Mouse (Mus musculus) lung, postnatal 0 days (tissue): Measurements from ENCODE around the gene Fli1. TPM values are rescaled to one million over a fixed set of nuclear protein-coding genes. Genes with fewer than 3 reads are reported as not detected.

Experiments used
- ATAC-seq: fragments of 200-750 bp; cut with Nextera tagmentation; 2 replicates; pipeline ENCODE4 v1.8.0; 2017; ENCODE audit warnings: moderate library complexity
- DNase-seq: peaks from one replicate; pipeline ENCODE4 v3.0.0-alpha.2; 2016; ENCODE audit warnings: low spot score
- H3K27ac ChIP-seq: fragments of 300-500 bp; sonication (generic); 2 replicates; pipeline ENCODE4 v1.5.1; 2014; ENCODE audit warnings: antibody characterized with exemption, mild to moderate bottlenecking, low read length, mixed read lengths
- H3K27me3 ChIP-seq: fragments of 300-500 bp; sonication (generic); replicated peaks from 2 replicates; pipeline ENCODE4 v1.6.1; 2014; ENCODE audit warnings: low read length, mixed read lengths; ENCODE audit not compliant: insufficient read depth
- H3K36me3 ChIP-seq: fragments of 300-500 bp; sonication (generic); 2 replicates; pipeline ENCODE4 v1.6.1; 2014; ENCODE audit warnings: low read length, mixed read lengths; ENCODE audit not compliant: insufficient read depth
- H3K4me1 ChIP-seq: fragments of 300-500 bp; sonication (generic); 2 replicates; pipeline ENCODE4 v1.6.1; 2014; ENCODE audit warnings: antibody characterized with exemption, low read depth, low read length, mixed read lengths; ENCODE audit not compliant: insufficient read depth
- H3K4me2 ChIP-seq: fragments of 300-500 bp; sonication (generic); replicated peaks from 2 replicates; pipeline ENCODE4 v1.6.1; 2014; ENCODE audit warnings: low read depth, mild to moderate bottlenecking, low read length, moderate library complexity, mixed read lengths
- H3K4me3 ChIP-seq: fragments of 300-500 bp; sonication (generic); 2 replicates; pipeline ENCODE4 v1.5.1; 2014; ENCODE audit warnings: low read depth, low read length
- H3K9ac ChIP-seq: fragments of 300-500 bp; sonication (generic); replicated peaks from 2 replicates; pipeline ENCODE4 v1.6.1; 2014; ENCODE audit warnings: low read depth, mild to moderate bottlenecking
- H3K9me3 ChIP-seq: fragments of 300-500 bp; sonication (generic); 2 replicates; pipeline ENCODE4 v1.6.1; 2016; ENCODE audit warnings: low read length, mixed read lengths
- CTCF ChIP-seq: IDR thresholded peaks from 2 replicates; pipeline ENCODE4 v1.5.1; 2016; ENCODE audit warnings: antibody characterized with exemption, mild to moderate bottlenecking
- EP300 ChIP-seq: IDR thresholded peaks from 2 replicates; pipeline ENCODE4 v1.6.1; 2016; ENCODE audit warnings: antibody characterized with exemption, mild to moderate bottlenecking, control low read depth
- WGBS: fragments of 180-500 bp; shearing (Covaris S2); extraction: QIAGEN DNeasy Blood & Tissue Kit; methylation state at CpG from one replicate; pipeline ENCODE4 v1.1.7; 2014; 5-methylcytosine and 5-hydroxymethylcytosine counted together
- polyA plus RNA-seq: library from polyadenylated mRNA; unstranded; fragments of >200 nt; fragmentation: Nextera tagmentation; extraction: Ambion mirVana; gene quantifications from 2 replicates; pipeline ENCODE4 v1.2.1, GENCODE M21; 2015

The Fli1 gene
- polyA plus RNA-seq, 1 experiment from 2014 or later, result 21.1 TPM

DNA sequence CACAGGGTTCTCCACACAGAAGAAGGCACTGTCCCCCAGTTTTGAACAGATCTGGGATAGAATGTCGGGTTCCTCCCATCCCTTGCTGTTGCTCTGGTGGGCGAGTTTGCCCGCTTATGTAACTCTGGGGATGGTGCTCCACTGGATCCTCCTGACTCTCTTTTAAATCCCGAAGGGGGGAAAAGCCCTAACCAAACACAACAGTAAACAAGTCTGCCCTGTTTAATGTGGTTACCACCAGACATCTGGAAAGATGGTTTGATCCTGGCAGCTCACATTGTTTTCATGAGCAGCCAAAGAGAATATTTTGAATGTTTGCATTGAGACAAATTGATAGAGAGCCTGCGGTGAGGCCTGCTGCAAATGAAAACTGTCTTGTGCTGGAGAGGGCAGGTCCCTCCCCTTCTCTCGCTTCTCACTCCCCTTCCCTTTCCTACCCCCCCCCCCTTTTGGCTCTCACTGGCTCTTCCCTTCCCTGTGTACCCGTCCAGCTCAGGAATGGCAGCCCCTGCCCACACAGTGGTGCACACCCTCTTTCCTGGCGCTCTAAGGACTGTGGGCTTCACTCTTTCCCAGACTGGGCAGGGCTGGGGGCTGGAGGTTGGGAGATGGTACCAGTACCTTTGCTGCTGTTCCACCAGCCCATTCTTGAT is 1.4 kb upstream of the Fli1 start:
- ATAC-seq (peak; percentile 11; the same call in 1 of the 2 replicates), DNase-seq (no peak)
- H3K27me3 ChIP-seq, result peaks cover 20% of the 10 kb centered on the region; the same call in 1 of the 2 replicates
- H3K4me1 ChIP-seq, result peaks cover 22% of the 10 kb centered on the region; the same call in 1 of the 2 replicates
- 33% methylated on average over 8 of the region's 8 CpGs for WGBS
- H3K36me3 ChIP-seq, result no peaks in the 10 kb centered on the region
- H3K9me3 ChIP-seq, result no peaks in the 10 kb centered on the region
- TF ChIP-seq CTCF, result no peak
- no peak for TF ChIP-seq EP300
- H3K4me3 ChIP-seq, result no peak overlapping the region
- no peak overlapping the region for H3K9ac ChIP-seq
- H3K4me2 ChIP-seq, result peak overlapping the region; percentile 88
- no peak overlapping the region for H3K27ac ChIP-seq

DNA sequence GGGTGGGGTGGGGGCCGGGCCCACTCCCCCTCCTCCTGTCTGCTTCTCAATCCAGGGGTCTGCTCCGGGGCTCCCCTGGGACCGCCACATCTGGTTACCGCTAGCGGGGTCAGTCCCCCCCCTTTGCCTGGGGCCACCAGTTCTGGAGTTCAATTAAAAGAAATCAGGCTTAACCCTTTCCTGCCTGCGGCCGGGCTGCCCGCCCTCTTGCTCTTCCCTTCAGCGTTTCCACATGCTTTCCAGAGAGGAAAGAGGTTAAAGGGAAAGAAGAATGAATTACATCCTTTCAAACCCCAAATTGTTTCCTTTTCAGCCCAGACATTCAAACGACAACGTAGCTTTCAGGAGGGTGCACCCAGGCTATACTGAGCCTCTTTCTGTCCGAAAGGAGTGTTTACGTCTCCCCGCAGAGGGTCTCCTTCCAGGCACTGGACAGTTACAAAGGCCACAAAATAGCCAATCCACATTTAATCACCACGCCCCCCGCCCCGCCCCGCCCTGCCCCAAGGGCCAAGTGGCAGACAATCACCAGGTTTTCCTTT is 450 bp upstream of the Fli1 start:
- Histone ChIP-seq H3K4me1 (peaks cover 22% of the 10 kb centered on the region; the same call in 1 of the 2 replicates), H3K4me2 (peak overlapping the region; percentile 88), H3K36me3 (no peaks in the 10 kb centered on the region), H3K27me3 (peaks cover 20% of the 10 kb centered on the region; the same call in 1 of the 2 replicates), H3K9ac (0 out of 2 replicates have a peak overlapping the region, but pooled peaks have one; percentile 20), H3K9me3 (no peaks in the 10 kb centered on the region), H3K4me3 (peak overlapping the region; percentile 71), H3K27ac (peak overlapping the region; percentile 88; the same call in 1 of the 2 replicates)
- TF ChIP-seq EP300, result no peak
- TF ChIP-seq CTCF, result no peak
- WGBS, result 5% methylated on average over 18 of the region's 18 CpGs
- no peak for DNase-seq
- ATAC-seq, result no peak

DNA sequence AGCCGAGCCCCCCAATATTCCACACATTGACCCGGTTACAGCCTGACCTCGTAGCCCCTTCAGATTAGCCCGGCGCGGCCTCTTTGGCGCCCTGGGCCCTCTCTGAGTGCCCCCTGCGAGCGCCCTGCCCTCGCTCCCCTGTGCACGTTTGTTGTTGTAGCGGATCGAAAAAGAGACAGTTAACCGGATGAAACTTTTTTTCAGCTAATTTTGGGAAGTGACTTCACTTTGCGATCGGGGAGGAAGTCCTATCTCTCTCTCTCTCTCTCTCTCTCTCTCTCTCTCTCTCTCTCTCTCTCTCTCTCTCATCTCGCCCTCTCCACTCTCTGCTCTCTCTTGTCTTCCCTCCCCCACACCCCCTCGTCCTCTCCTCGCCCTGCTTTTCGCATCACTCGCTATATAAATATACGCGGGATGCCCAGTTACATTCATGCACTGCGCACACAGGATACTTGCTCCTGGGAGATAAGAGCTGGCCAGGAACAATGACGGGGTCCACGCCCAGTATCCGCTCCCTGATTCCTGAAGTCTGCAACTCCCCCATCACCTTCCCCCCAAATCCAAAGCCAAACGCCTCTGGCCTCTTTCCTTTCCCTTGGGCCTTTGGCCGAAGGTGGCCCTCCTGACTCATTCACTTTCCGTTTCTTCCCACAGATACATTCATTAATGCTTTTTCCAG is 1.3 kb downstream of the Fli1 start:
- WGBS, result under 1% methylated on average over 30 of the region's 30 CpGs
- DNase-seq, result peak; percentile 82
- Histone ChIP-seq H3K4me2 (peak overlapping the region; percentile 88), H3K27me3 (peaks cover 20% of the 10 kb centered on the region; the same call in 1 of the 2 replicates), H3K4me1 (peaks cover 17% of the 10 kb centered on the region; the same call in 1 of the 2 replicates), H3K9me3 (no peaks in the 10 kb centered on the region), H3K27ac (peak overlapping the region; percentile 88), H3K9ac (peak overlapping the region; percentile 87), H3K36me3 (no peaks in the 10 kb centered on the region), H3K4me3 (peak overlapping the region; percentile 71)
- no peak for TF ChIP-seq CTCF
- peak; percentile 94 for TF ChIP-seq EP300
- peak; percentile 82 for ATAC-seq

DNA sequence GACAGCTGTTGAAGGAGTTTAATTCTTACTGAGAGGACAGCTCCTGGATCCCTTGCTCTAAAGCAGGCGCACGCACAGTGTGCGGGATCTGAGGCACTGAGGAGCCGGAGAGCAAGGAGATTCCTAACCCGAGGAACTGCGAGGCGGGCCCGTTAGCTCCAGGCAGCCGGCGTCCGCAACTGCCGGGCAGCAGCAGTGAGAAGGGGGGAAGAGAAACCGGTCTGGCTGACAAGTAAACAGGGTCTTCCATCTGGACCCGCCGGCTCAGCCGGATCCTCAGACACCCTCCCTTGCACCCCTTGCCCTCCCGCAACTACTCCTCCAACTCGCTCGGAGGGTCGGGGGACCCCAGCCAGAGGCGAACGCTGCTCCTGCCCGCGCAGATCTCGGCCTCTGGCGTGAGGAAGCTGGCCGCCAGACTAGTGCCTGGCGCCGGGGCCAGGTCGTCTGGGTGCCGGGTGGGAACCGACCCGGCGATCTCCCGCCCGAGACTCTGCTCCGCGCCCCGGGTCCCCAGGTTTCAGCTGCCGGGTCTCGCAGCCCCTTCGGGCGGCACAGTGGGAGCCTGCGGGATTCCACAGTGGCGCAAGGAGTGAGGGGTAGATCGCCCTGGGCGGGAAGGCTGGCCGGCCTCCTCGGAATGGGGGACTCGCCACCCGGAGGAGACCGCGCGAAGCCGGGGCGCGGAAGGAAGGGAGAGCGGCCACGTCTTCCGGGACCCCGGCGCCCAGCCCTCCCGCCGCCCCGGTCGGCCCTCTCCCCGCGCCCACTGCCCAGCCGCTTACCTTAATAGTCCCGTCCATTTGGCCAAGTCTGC is 2.0 kb downstream of the Fli1 start:
- DNase-seq, result peak; percentile 59

DNA sequence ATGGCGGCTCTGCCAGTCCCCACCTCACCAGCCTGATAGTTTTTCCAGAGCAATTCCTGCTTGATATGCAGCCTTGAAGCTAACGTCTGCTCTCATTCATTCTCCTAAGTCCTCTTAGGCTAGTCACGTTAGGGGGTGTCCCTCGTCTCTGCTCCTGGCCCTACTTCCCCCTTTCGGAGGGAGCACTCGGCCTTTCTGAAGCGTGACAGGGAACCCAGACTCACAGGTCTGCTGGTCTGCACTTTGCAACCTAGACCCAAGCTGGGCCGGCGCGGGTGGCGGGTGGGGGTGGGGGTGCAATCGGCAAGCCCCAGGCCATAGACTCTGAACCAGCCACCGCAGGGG is 2.6 kb downstream of the Fli1 start:
- DNase-seq, result peak; percentile 68
- H3K9me3 ChIP-seq, result no peaks in the 10 kb centered on the region
- H3K4me3 ChIP-seq, result peak overlapping the region; percentile 71
- 2% methylated on average over 13 of the region's 13 CpGs for WGBS
- no peak for TF ChIP-seq EP300
- peak overlapping the region; percentile 88 for H3K4me2 ChIP-seq
- H3K27ac ChIP-seq, result peak overlapping the region; percentile 88
- H3K36me3 ChIP-seq, result no peaks in the 10 kb centered on the region
- H3K4me1 ChIP-seq, result peaks cover 17% of the 10 kb centered on the region; the same call in 1 of the 2 replicates
- H3K9ac ChIP-seq, result peak overlapping the region; percentile 87
- peak; percentile 16; the same call in 1 of the 2 replicates for ATAC-seq
- H3K27me3 ChIP-seq, result peaks cover 13% of the 10 kb centered on the region; the same call in 1 of the 2 replicates

More for the DNA sequence above, 2.0 kb downstream of the Fli1 start:
- Histone ChIP-seq H3K4me1 (peaks cover 17% of the 10 kb centered on the region; the same call in 1 of the 2 replicates), H3K9ac (peak overlapping the region; percentile 87), H3K36me3 (no peaks in the 10 kb centered on the region), H3K9me3 (no peaks in the 10 kb centered on the region), H3K27me3 (peaks cover 15% of the 10 kb centered on the region; the same call in 1 of the 2 replicates), H3K4me2 (peak overlapping the region; percentile 88), H3K4me3 (peak overlapping the region; percentile 71), H3K27ac (peak overlapping the region; percentile 88)
- under 1% methylated on average over 51 of the region's 70 CpGs for WGBS
- TF ChIP-seq EP300 (no peak), CTCF (no peak)
- ATAC-seq, result peak; percentile 29
